Mouse (Mus musculus): ENCODE measurements around the gene Jak1. TPM values are rescaled to one million over a fixed set of nuclear protein-coding genes. Genes with fewer than 3 reads are reported as not detected.

The Jak1 gene
- total RNA-seq, 1 experiment: 22.5 TPM

- Histone ChIP-seq H3K4me3 (ENCODE audit: insufficient read depth in 1 of 2, low read depth in 1 of 2, low read length in 2 of 2, poor library complexity in 1 of 2, severe bottlenecking in 1 of 2) (no peak overlapping the region), H3K36me3 (ENCODE audit: control insufficient read depth, insufficient read depth, low read length, poor library complexity, severe bottlenecking) (no peaks in the 10 kb centered on the region), H3K27ac (ENCODE audit: insufficient read depth, low read depth, low read length, poor library complexity, severe bottlenecking) (no peak overlapping the region), H3K4me1 (ENCODE audit: control insufficient read depth in 2 of 2, insufficient read depth in 2 of 2, low read length in 2 of 2, poor library complexity in 1 of 2) (no peaks in the 10 kb centered on the region), H3K9me3 (ENCODE audit: control insufficient read depth, insufficient read depth, low read depth, low read length) (no peaks in the 10 kb centered on the region), H3K9ac (ENCODE audit: insufficient read depth, low read depth, low read length, poor library complexity, severe bottlenecking) (no peak overlapping the region)
- in situ Hi-C loops (cut with MboI; ENCODE audit: low sequenced_read_pairs in 2 of 2, unreplicated experiment in 2 of 2): no loop called here
- TF ChIP-seq ZC3H11A (IDR thresholded peaks at IDR 0.05; ENCODE audit: borderline replicate concordance, low read depth, low read length) (no peak), HCFC1 (IDR thresholded peaks at IDR 0.05; ENCODE audit: borderline replicate concordance, insufficient read depth, low read length) (no peak), MAFK (IDR thresholded peaks at IDR 0.05; ENCODE audit: insufficient read depth, low read depth, low read length) (no peak), CHD2 (IDR thresholded peaks at IDR 0.05; ENCODE audit: low read depth, low read length) (no peak), ZNF384 (IDR thresholded peaks at IDR 0.05; ENCODE audit: low read depth, low read length) (no peak)
- DNase-seq (ENCODE audit: low read depth, low spot score): no peak
These were observed 20.9 kb upstream of the Jak1 start for GRCm38 (mm10) chr4:101285906-101286432.

GRCm38 (mm10) chr4:101283938-101284337 is 18.9 kb upstream of the Jak1 start:
- DNase-seq (ENCODE audit: low read depth, low spot score): no peak
- Histone ChIP-seq H3K9me3 (ENCODE audit: control insufficient read depth, insufficient read depth, low read depth, low read length) (no peaks in the 10 kb centered on the region), H3K9ac (ENCODE audit: insufficient read depth, low read depth, low read length, poor library complexity, severe bottlenecking) (no peak overlapping the region), H3K27ac (ENCODE audit: insufficient read depth, low read depth, low read length, poor library complexity, severe bottlenecking) (no peak overlapping the region), H3K36me3 (ENCODE audit: control insufficient read depth, insufficient read depth, low read length, poor library complexity, severe bottlenecking) (no peaks in the 10 kb centered on the region), H3K4me1 (ENCODE audit: control insufficient read depth in 2 of 2, insufficient read depth in 2 of 2, low read length in 2 of 2, poor library complexity in 1 of 2) (no peaks in the 10 kb centered on the region), H3K4me3 (ENCODE audit: insufficient read depth in 1 of 2, low read depth in 1 of 2, low read length in 2 of 2, poor library complexity in 1 of 2, severe bottlenecking in 1 of 2) (no peak overlapping the region)
- in situ Hi-C loops (cut with MboI; ENCODE audit: low sequenced_read_pairs in 2 of 2, unreplicated experiment in 2 of 2): no loop called here
- TF ChIP-seq CHD2 (IDR thresholded peaks at IDR 0.05; ENCODE audit: low read depth, low read length) (no peak), MAFK (IDR thresholded peaks at IDR 0.05; ENCODE audit: insufficient read depth, low read depth, low read length) (no peak), ZNF384 (IDR thresholded peaks at IDR 0.05; ENCODE audit: low read depth, low read length) (no peak), HCFC1 (IDR thresholded peaks at IDR 0.05; ENCODE audit: borderline replicate concordance, insufficient read depth, low read length) (no peak), ZC3H11A (IDR thresholded peaks at IDR 0.05; ENCODE audit: borderline replicate concordance, low read depth, low read length) (no peak)

GRCm38 (mm10) chr4:101282237-101282636 is 17.2 kb upstream of the Jak1 start:
- in situ Hi-C loops (cut with MboI; ENCODE audit: low sequenced_read_pairs in 2 of 2, unreplicated experiment in 2 of 2): no loop called here
- Histone ChIP-seq H3K36me3 (ENCODE audit: control insufficient read depth, insufficient read depth, low read length, poor library complexity, severe bottlenecking) (no peaks in the 10 kb centered on the region), H3K4me3 (ENCODE audit: insufficient read depth in 1 of 2, low read depth in 1 of 2, low read length in 2 of 2, poor library complexity in 1 of 2, severe bottlenecking in 1 of 2) (no peak overlapping the region), H3K9ac (ENCODE audit: insufficient read depth, low read depth, low read length, poor library complexity, severe bottlenecking) (no peak overlapping the region), H3K9me3 (ENCODE audit: control insufficient read depth, insufficient read depth, low read depth, low read length) (no peaks in the 10 kb centered on the region), H3K27ac (ENCODE audit: insufficient read depth, low read depth, low read length, poor library complexity, severe bottlenecking) (no peak overlapping the region), H3K4me1 (ENCODE audit: control insufficient read depth in 2 of 2, insufficient read depth in 2 of 2, low read length in 2 of 2, poor library complexity in 1 of 2) (no peaks in the 10 kb centered on the region)
- no peak for DNase-seq (ENCODE audit: low read depth, low spot score)
- TF ChIP-seq MAFK (IDR thresholded peaks at IDR 0.05; ENCODE audit: insufficient read depth, low read depth, low read length): no peak
- TF ChIP-seq ZC3H11A (IDR thresholded peaks at IDR 0.05; ENCODE audit: borderline replicate concordance, low read depth, low read length): no peak
- TF ChIP-seq ZNF384 (IDR thresholded peaks at IDR 0.05; ENCODE audit: low read depth, low read length): no peak
- no peak for TF ChIP-seq CHD2 (IDR thresholded peaks at IDR 0.05; ENCODE audit: low read depth, low read length)
- no peak for TF ChIP-seq HCFC1 (IDR thresholded peaks at IDR 0.05; ENCODE audit: borderline replicate concordance, insufficient read depth, low read length)

- Histone ChIP-seq H3K36me3 (ENCODE audit: control insufficient read depth, insufficient read depth, low read length, poor library complexity, severe bottlenecking) (no peaks in the 10 kb centered on the region), H3K4me1 (ENCODE audit: control insufficient read depth in 2 of 2, insufficient read depth in 2 of 2, low read length in 2 of 2, poor library complexity in 1 of 2) (no peaks in the 10 kb centered on the region), H3K4me3 (ENCODE audit: insufficient read depth in 1 of 2, low read depth in 1 of 2, low read length in 2 of 2, poor library complexity in 1 of 2, severe bottlenecking in 1 of 2) (no peak overlapping the region), H3K9ac (ENCODE audit: insufficient read depth, low read depth, low read length, poor library complexity, severe bottlenecking) (no peak overlapping the region), H3K27ac (ENCODE audit: insufficient read depth, low read depth, low read length, poor library complexity, severe bottlenecking) (no peak overlapping the region), H3K9me3 (ENCODE audit: control insufficient read depth, insufficient read depth, low read depth, low read length) (no peaks in the 10 kb centered on the region)
- no peak for TF ChIP-seq CHD2 (IDR thresholded peaks at IDR 0.05; ENCODE audit: low read depth, low read length)
- TF ChIP-seq HCFC1 (IDR thresholded peaks at IDR 0.05; ENCODE audit: borderline replicate concordance, insufficient read depth, low read length): no peak
- TF ChIP-seq ZC3H11A (IDR thresholded peaks at IDR 0.05; ENCODE audit: borderline replicate concordance, low read depth, low read length): no peak
- TF ChIP-seq MAFK (IDR thresholded peaks at IDR 0.05; ENCODE audit: insufficient read depth, low read depth, low read length): no peak
- TF ChIP-seq ZNF384 (IDR thresholded peaks at IDR 0.05; ENCODE audit: low read depth, low read length): no peak
- in situ Hi-C loops (cut with MboI; ENCODE audit: low sequenced_read_pairs in 2 of 2, unreplicated experiment in 2 of 2): no loop called here
- no peak for DNase-seq (ENCODE audit: low read depth, low spot score)
These were observed 15.0 kb upstream of the Jak1 start for GRCm38 (mm10) chr4:101280119-101280518.
